In the genomic region with DNA sequence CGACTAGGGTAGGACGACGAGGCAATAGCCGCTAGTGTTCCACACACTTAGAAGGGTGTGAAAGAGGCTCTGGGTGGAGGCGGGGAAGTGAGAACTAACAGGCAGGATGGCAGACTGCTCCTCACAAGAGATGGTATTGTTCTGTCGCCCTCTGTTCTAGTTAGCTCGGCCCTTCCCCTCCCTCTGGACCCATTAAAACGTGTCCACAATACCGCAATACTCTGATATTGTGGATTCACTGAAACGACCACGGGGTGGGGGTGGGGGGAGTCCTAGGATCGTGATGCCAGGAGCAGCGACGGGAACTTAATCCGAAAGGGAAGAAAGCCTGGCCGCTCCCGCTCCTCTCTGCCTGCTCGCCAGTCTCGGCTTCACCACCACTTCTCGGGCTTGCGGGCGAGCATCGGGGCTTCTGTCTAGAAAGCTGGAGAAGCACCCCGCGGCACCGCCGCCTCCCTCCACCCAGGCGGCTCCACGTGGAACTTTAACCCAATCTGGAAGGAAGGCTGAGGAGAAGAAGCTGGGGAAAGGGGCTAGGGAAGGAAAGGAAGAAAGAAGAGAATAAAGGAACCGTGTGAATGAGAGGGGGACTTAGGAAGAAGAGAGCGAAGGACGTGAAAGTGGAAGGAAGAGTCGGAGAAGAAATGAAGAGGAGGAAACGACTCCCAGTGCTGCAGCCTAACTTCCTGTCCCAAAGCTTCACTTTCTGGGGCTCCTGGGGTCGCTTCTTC, we compare ENCODE assay signal across 8 mouse cellular contexts. TPM values are rescaled to one million over a fixed set of nuclear protein-coding genes. Genes with fewer than 3 reads are reported as not detected.
DNase-seq lines count a peak whose midpoint lies in the region; ATAC-seq and TF ChIP-seq lines count a peak whose summit lies in the region.

No protein-coding gene starts in this region.

- peak; percentile 31 for ATAC-seq in CD4-positive, CD25-positive, alpha-beta regulatory T cell, adult 4 months
- ATAC-seq in intestine, embryonic 15.5 days, result no peak
- ATAC-seq in monocyte, adult 5-6 weeks (replicated peaks; ENCODE audit: insufficient number of reproducible peaks, low FRiP score, low TSS enrichment, poor library complexity, severe bottlenecking), result peak; percentile 55

- TF ChIP-seq CTCF in embryonic fibroblast, embryonic 13.5 days (IDR thresholded peaks at IDR 0.05; ENCODE audit: borderline replicate concordance, insufficient read depth, low read length), result no peak

- intact Hi-C loops in heart, postnatal 36 days (cut with DNase I), result no loop called here

- no peaks in the 10 kb centered on the region for H3K9me3 ChIP-seq in heart, embryonic 10.5 days
- H3K9me3 ChIP-seq in intestine, embryonic 15.5 days, result no peaks in the 10 kb centered on the region

- peak overlapping the region; percentile 60 for H3K4me3 ChIP-seq in heart, embryonic 10.5 days
- H3K4me3 ChIP-seq in embryonic fibroblast, embryonic 13.5 days (ENCODE audit: insufficient read depth, low read length), result peak overlapping the region; percentile 29
- peak overlapping the region; percentile 26 for H3K4me3 ChIP-seq in intestine, embryonic 15.5 days (replicated peaks)

- H3K4me1 ChIP-seq in heart, embryonic 10.5 days, result peaks cover 37% of the 10 kb centered on the region
- no peaks in the 10 kb centered on the region for H3K4me1 ChIP-seq in embryonic fibroblast, embryonic 13.5 days (ENCODE audit: control insufficient read depth, insufficient read depth, low read length)
- H3K4me1 ChIP-seq in intestine, embryonic 15.5 days (replicated peaks), result peaks cover 26% of the 10 kb centered on the region

- TF ChIP-seq POLR2A in embryonic fibroblast, embryonic 13.5 days (IDR thresholded peaks at IDR 0.05; ENCODE audit: low read depth, low read length), result no peak

- WGBS in heart, embryonic 10.5 days, result under 1% methylated on average over 35 of the region's 35 CpGs
- under 1% methylated on average over 35 of the region's 35 CpGs for WGBS in intestine, embryonic 15.5 days

- H3K9ac ChIP-seq in intestine, embryonic 15.5 days, result peak overlapping the region; percentile 30; the same call in 1 of the 2 replicates

- no peak for DNase-seq in heart, embryonic 10.5 days (ENCODE audit: low spot score)
- no peak for DNase-seq in heart, postnatal 36 days
- no peak for DNase-seq in cerebellum, adult 11 months
- DNase-seq in layer of hippocampus, postnatal 25 days (ENCODE audit: extremely low spot score in 1 of 2, low spot score in 1 of 2), result no peak

- H3K27ac ChIP-seq in heart, embryonic 10.5 days, result peak overlapping the region; percentile 72
- peak overlapping the region; percentile 16 for H3K27ac ChIP-seq in embryonic fibroblast, embryonic 13.5 days (ENCODE audit: insufficient read depth, low read length)
- H3K27ac ChIP-seq in intestine, embryonic 15.5 days, result no peak overlapping the region

- H3K36me3 ChIP-seq in heart, embryonic 10.5 days, result no peaks in the 10 kb centered on the region
- H3K36me3 ChIP-seq in intestine, embryonic 15.5 days, result no peaks in the 10 kb centered on the region

- H3K27me3 ChIP-seq in heart, embryonic 10.5 days (ENCODE audit: insufficient read depth, poor library complexity, severe bottlenecking), result peaks cover 87% of the 10 kb centered on the region
- peaks cover 79% of the 10 kb centered on the region for H3K27me3 ChIP-seq in intestine, embryonic 15.5 days (replicated peaks)

- H3K4me2 ChIP-seq in intestine, embryonic 15.5 days (replicated peaks), result peak overlapping the region; percentile 61

RNA-seq across cellular contexts. Expression of a gene that starts 4.9 kb away (rescaled TPM):
- polyA plus RNA-seq in heart, embryonic 10.5 days (2016; fragmentation: Nextera tagmentation; extraction: Ambion mirVana), result 3.5 and 5.2 TPM in 2 replicates
- not detected for total RNA-seq in heart, postnatal 36 days (2021)
- not detected for polyA plus RNA-seq in CD4-positive, CD25-positive, alpha-beta regulatory T cell, adult 4 months (2017; shearing (Covaris generic))
- polyA plus RNA-seq in embryonic fibroblast, embryonic 13.5 days (2011; ENCODE audit: insufficient read length, low read depth, missing spikeins), result 11.6 and 18.7 TPM in 2 replicates
- 0.15 and 0.20 TPM in 2 replicates for polyA plus RNA-seq in intestine, embryonic 15.5 days (2015; fragmentation: Nextera tagmentation; extraction: Ambion mirVana)
- not detected in 3 replicates for total RNA-seq in monocyte, adult 5-6 weeks (2017)
- 10 to 100 TPM; 11.1 to 14.9 TPM for total RNA-seq in layer of hippocampus, postnatal 25 days (2021)

RNA-seq across cellular contexts. Expression of a gene that starts 13.1 kb away (rescaled TPM):
- polyA plus RNA-seq in heart, embryonic 10.5 days (2016; fragmentation: Nextera tagmentation; extraction: Ambion mirVana), result 27.0 and 30.2 TPM in 2 replicates
- total RNA-seq in heart, postnatal 36 days (2021), result 10 to 100 TPM; 10.8 to 15.2 TPM
- 10 to 100 TPM in 1 of 2 experiments, 1 to 10 TPM in 1; 9.9 to 15.9 TPM for polyA plus RNA-seq in CD4-positive, CD25-positive, alpha-beta regulatory T cell, adult 4 months (2017; shearing (Covaris generic))
- polyA plus RNA-seq in embryonic fibroblast, embryonic 13.5 days (2011; ENCODE audit: insufficient read length, low read depth, missing spikeins), result 10.9 and 12.2 TPM in 2 replicates
- 38.1 and 38.9 TPM in 2 replicates for polyA plus RNA-seq in intestine, embryonic 15.5 days (2015; fragmentation: Nextera tagmentation; extraction: Ambion mirVana)
- 6.2 to 18.6 TPM (median 12.2 TPM) in 3 replicates for total RNA-seq in monocyte, adult 5-6 weeks (2017)
- total RNA-seq in layer of hippocampus, postnatal 25 days (2021), result 10 to 100 TPM; 23.9 to 24.7 TPM
